Mouse (Mus musculus): Measurements from ENCODE around the gene Hoxa11.

The Hoxa11 gene

GRCm38 (mm10) chr6:52268341-52268740 is 22.7 kb upstream of the Hoxa11 start:
- ChIA-PET POLR2A (interaction anchor here in 1 of 4 experiments (1.5 kb wide), 1 partner anchor 35 kb away, joined by 4 read pairs; no protein-coding TSS in a partner anchor), CTCF (interaction anchor here in 3 of 4 experiments (0.6 to 1.3 kb wide), 4 partner anchors 11 to 84 kb away, joined by 3 to 5 read pairs (median 3); partner anchors contain the start of gene Hoxa10 (in 1 of the 3))

GRCm38 (mm10) chr6:52267691-52268090 is 22.1 kb upstream of the Hoxa11 start:
- POLR2A ChIA-PET = no interaction called here
- CTCF ChIA-PET = no interaction called here

DNA sequence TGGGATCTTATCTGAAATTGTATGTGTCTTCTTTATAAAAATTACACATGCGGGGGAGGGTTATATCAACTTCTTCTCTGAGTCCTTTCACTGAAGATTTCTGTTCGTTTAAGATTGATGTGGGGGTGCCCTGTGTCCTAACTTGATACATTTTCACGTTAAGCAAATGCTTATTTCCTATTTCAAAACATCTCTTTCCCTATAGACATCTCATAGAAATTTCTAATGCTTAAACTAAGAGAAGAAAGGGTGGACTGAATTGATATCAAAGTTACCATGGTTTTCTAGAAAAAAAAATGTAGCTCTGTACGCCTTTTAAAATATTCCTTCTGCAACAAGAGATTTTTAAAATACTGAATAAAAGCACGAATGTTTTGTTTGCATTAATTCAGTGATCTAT is 21.6 kb upstream of the Hoxa11 start:
- POLR2A ChIA-PET = no interaction called here
- CTCF ChIA-PET = interaction anchor here in 3 of 4 experiments (0.8 to 1.5 kb wide), 3 partner anchors 10 to 715 kb away, joined by 3 to 5 read pairs (median 3); no protein-coding TSS in a partner anchor

GRCm38 (mm10) chr6:52266666-52266985 is 21.0 kb upstream of the Hoxa11 start:
- POLR2A ChIA-PET = interaction anchor here in 1 of 4 experiments (1.5 to 1.6 kb wide), 2 partner anchors 15 to 62 kb away, joined by 3 to 6 read pairs; partner anchors contain the start of gene Hoxa5
- CTCF ChIA-PET = interaction anchor here in 3 of 4 experiments (0.8 to 1.5 kb wide), 3 partner anchors 10 to 716 kb away, joined by 3 to 5 read pairs (median 3); no protein-coding TSS in a partner anchor

DNA sequence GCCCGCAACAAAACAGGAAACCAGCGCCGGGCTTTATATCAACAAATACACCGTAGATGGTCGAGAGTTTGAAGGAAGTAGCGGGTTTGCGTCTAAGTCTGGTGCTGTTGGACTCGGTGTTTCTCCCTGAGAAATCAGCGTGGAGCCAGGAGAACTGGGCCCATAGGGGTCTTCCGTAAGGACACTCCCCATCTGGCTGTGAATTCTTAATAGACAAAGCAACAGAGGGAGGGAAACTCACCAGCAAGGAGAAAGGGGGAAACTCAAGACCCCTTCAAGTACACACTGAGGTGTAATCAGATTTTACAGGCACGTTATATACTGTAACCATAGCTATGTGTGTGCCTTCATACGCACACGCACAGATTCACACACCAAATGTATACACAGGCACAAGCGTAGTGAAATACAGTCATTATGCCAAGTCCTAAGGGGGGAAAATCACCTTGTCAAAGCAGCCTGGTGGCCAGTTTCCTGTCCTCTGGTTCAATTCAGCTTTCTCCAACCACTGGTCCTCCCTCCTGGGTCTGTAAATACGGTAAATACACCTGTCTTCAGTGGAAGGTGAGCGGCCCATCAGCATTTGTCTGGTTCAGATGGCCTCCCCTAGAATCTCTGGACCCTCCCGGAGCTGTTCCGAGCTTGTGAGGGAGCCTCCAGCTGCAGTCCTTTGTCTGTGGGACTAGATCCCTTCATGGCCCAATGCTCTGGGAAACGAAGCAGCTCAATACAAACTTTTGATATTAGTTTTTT is 20.5 kb upstream of the Hoxa11 start:
- CTCF ChIA-PET = interaction anchor here (0.5 to 1.5 kb wide), 6 partner anchors 8 to 716 kb away, joined by 3 to 5 read pairs (median 3); no protein-coding TSS in a partner anchor
- POLR2A ChIA-PET = interaction anchor here in 2 of 4 experiments (0.7 to 1.6 kb wide), 3 partner anchors 15 to 62 kb away, joined by 3 to 6 read pairs (median 3); partner anchors contain the start of gene Hoxa5 (in 1 of the 2)

DNA sequence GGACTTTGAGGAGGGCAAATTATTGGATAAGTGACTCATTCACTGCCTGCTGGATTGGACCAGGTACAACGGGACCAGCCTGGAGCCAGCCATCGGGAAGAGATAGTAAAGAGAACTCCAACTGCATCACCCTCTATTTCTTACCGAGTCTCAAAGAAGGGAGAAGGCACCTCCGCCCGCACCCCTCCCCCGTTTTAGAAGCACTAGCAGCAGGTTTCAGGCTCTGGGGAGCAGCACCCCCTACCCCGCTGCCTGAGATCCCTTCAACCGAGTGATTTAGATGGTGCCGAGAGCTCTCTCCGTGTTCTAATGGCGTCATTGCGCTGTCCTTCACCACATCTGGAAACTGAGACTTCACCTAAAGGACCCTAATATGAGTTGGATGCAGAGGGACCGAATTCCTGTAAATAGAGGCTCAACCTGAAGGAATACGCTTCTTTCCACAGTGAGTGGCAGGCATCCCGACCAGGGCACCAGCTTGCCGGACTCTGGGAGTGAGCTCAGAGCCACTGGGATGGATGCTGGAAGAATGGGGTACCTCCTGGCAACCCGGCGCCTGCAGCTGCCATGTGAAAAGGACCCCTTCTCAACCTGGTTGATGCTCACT is 19.8 kb upstream of the Hoxa11 start:
- ChIA-PET CTCF (interaction anchor here (0.5 to 1.5 kb wide), 5 partner anchors 8 to 717 kb away, joined by 3 to 5 read pairs (median 3); no protein-coding TSS in a partner anchor), POLR2A (interaction anchor here in 2 of 4 experiments (0.7 to 1.6 kb wide), 3 partner anchors 14 to 61 kb away, joined by 3 to 6 read pairs (median 3); partner anchors contain the start of gene Hoxa5 (in 1 of the 2))

- POLR2A ChIA-PET = interaction anchor here in 2 of 4 experiments (0.5 to 1.3 kb wide), 4 partner anchors 21 to 315 kb away, joined by 3 read pairs; no protein-coding TSS in a partner anchor
- CTCF ChIA-PET = interaction anchor here in 2 of 4 experiments (0.6 to 1.7 kb wide), 2 partner anchors 24 to 550 kb away, joined by 3 to 5 read pairs; partner anchors contain the start of gene Hoxa10 (in 1 of the 2)
Measured at GRCm38 (mm10) chr6:52264106-52264790, 18.6 kb upstream of the Hoxa11 start.

DNA sequence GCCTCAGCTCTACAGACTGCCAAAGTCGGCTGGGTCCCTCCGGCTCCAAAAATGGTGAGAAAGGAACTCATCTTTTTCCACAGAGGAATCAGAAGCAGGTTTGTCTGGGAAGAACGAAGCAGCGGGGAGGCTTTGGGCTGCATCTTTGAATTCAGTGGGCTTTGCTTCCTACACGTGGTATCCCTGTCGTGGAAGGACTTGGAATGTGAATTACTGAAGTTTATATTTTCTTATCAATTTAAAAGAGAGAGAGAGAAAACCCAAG is 17.6 kb upstream of the Hoxa11 start:
- ChIA-PET POLR2A (interaction anchor here in 2 of 4 experiments (0.5 to 1.4 kb wide), 5 partner anchors 11 to 316 kb away, joined by 3 to 4 read pairs (median 3); no protein-coding TSS in a partner anchor), CTCF (interaction anchor here in 2 of 4 experiments (1.0 to 1.7 kb wide), 2 partner anchors 23 to 572 kb away, joined by 3 to 5 read pairs; partner anchors contain the start of gene Hoxa10 (in 1 of the 2))

GRCm38 (mm10) chr6:52262463-52263320 is 17.1 kb upstream of the Hoxa11 start:
- ChIA-PET CTCF (interaction anchor here in 2 of 4 experiments (1.0 to 1.7 kb wide), 3 partner anchors 22 to 662 kb away, joined by 3 to 5 read pairs (median 3); partner anchors contain the start of gene Hoxa10 (in 1 of the 2)), POLR2A (interaction anchor here in 2 of 4 experiments (1.1 to 1.4 kb wide), 2 partner anchors 11 to 30 kb away, joined by 3 to 4 read pairs; no protein-coding TSS in a partner anchor)

GRCm38 (mm10) chr6:52261751-52262462 is 16.3 kb upstream of the Hoxa11 start:
- ChIA-PET POLR2A (interaction anchor here (0.6 to 1.3 kb wide), 6 partner anchors 12 to 52 kb away, joined by 3 to 6 read pairs (median 3); partner anchors contain the start of gene Hoxa10 (in 1 of the 4)), CTCF (interaction anchor here (0.5 to 2.5 kb wide), 8 partner anchors 21 to 747 kb away, joined by 3 to 9 read pairs (median 4); partner anchors contain the start of gene Hoxa10 (in 4 of the 4))

DNA sequence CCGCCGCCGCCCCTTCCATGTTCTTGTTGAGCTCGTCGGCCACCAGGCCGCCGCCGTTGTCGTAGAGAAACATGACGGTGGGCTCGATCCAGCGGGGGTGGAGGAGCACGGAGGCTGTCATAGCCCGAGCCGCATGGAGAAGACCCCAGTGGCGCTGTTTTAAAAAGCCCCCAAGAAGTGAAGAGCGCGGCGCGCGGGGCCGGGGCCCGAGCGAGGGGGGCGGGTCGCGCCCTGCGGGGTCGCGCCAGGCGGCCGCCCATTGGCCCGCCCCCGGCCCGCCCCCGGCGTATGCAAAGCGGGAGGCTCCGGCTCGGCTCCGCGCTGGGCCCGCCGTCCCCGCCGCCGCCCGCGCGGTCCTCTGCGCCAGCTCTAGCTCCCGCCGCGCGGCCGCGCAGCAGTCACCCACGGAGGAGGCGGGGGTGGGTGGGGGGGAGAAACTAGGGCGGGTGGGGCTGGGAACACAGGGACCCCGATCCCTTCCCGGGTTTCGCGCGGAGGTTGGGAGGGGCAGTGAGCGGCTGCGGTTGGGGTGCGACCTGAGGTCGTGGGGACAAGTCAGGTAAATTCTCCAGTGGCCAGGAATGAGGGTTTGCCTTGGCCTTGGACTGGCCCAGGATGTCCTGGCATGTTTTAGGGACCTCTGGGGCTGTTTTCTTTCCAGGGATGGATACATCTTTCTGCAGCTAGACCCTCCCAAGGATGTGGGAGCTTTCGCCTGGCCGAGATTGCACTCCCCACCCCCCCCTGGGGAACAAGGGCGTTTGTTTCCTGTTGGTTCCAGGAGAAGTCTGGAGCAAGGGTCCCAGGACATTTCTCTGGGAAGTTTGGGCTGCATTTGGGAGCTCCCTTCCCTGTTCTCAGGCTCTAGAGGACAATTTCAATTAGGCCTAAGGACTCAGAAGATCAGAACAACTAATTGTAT is 15.3 kb upstream of the Hoxa11 start, which contains the start of gene Hoxa13:
Hoxa13 (minus strand) TSS at position 227 of the 922 bp plus-strand sequence.
- CTCF ChIA-PET = interaction anchor here (0.6 to 4.8 kb wide), 14 partner anchors 14 to 865 kb away, joined by 3 to 45 read pairs (median 4); partner anchors contain the start of gene Hoxa10 (in 3 of the 4)
- POLR2A ChIA-PET = interaction anchor here (0.5 to 1.8 kb wide), 12 partner anchors 16 to 578 kb away, joined by 3 to 8 read pairs (median 4); partner anchors contain the start of genes Hoxa10 (in 1 of the 4), Hoxa11 (in 1 of the 4) and Tax1bp1 (in 1 of the 4)

DNA sequence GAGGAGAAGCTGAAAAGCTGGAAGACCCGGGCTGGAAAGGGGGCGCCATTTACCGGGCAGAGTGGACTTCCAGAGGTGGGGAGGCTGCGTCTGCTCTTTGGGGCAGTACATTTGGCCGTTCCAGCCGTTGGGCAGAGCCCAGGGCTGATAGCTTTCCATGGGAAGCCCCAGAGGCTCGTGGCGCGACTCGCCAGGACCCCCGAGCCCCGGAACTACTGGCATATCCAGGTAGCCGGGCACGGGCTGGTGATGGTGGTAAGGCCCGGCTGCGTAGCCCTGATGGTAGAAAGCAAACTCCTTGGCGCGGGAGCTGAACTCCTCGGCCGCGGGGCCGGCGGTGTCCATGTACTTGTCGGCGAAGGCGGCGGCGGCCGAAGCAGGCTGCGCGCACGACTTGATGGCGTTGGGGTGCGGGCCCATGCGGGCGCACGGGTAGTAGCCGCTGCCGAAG is 14.2 kb upstream of the Hoxa11 start:
- CTCF ChIA-PET = interaction anchor here (0.6 to 4.8 kb wide), 17 partner anchors 11 to 728 kb away, joined by 3 to 45 read pairs (median 3); partner anchors contain the start of genes Hoxa10 (in 3 of the 4) and Hoxa7 (in 1 of the 4)
- POLR2A ChIA-PET = interaction anchor here in 3 of 4 experiments (0.6 to 1.8 kb wide), 17 partner anchors 9 to 579 kb away, joined by 3 to 9 read pairs (median 4); partner anchors contain the start of genes Hoxa11 (in 2 of the 3) and Tax1bp1 (in 1 of the 3)

DNA sequence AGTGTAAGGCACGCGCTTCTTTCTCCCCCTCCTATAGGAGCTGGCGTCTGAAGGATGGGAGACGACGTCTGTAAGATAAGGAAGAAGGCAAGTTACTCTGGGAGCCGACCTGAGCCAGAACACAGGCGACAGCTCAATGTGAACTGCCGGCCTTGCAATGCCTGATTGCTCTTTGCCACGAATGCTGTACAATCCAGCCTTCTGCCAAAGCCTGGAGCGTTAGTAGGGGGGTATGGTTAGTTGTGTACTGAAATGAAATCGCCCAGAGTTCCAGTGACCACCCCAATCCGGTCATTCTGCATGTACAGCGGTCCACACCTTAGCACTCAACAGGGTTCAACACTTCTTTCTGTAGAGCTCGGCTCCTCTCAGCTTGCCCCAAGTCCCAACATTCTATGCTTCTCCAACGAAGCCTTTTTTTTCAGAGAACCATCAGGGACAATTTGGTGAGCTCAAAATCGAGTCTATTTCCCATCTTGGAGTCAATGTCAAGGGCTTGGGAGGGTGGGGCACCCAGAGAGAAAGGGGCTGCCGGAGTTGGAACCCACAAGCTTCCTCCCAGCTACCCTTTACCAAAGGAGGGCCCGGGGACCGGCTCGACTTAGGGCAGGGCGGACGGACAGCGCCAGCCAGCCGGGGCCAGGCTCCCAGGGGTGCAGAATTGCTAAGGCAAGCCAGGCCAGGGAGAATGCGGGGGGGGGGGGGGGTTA is 13.6 kb upstream of the Hoxa11 start:
- ChIA-PET POLR2A (interaction anchor here in 3 of 4 experiments (0.6 to 1.8 kb wide), 20 partner anchors 8 to 580 kb away, joined by 3 to 9 read pairs (median 4); partner anchors contain the start of genes Hoxa11 (in 2 of the 3) and Tax1bp1 (in 1 of the 3)), CTCF (interaction anchor here in 3 of 4 experiments (0.6 to 4.8 kb wide), 18 partner anchors 9 to 728 kb away, joined by 3 to 45 read pairs (median 3); partner anchors contain the start of genes Hoxa10 (in 2 of the 3) and Hoxa7 (in 1 of the 3))

DNA sequence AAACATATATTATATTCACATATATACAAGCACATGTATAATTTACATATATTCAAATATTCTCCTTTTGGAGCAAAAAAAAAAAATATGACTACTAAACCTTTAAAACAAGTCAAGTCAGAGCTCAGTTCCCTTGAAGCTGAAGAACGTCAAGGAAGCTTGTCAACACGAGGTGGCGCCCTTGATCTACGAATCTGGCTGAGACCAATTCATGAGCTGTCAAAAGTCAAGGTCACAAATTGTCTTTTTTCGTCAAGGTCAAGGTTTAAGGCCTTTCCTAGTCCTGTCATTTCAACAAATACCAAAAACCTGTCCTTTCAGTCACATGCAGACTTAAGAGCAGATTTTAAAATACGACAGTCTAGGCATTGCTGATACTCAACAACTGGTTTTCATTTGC is 11.3 kb upstream of the Hoxa11 start:
- CTCF ChIA-PET = interaction anchor here (0.6 to 4.8 kb wide), 70 partner anchors 9 to 986 kb away, joined by 3 to 45 read pairs (median 4); partner anchors contain the start of genes Hoxa10 (in 3 of the 4), Evx1 (in 1 of the 4) and Hoxa11 (in 1 of the 4)
- POLR2A ChIA-PET = interaction anchor here in 2 of 4 experiments (0.9 to 1.3 kb wide), 4 partner anchors 56 to 582 kb away, joined by 3 to 5 read pairs (median 3); partner anchors contain the start of gene Evx1 (in 1 of the 2)
